Mouse (Mus musculus) mouse trophoblast stem cell (cell line): Measurements from ENCODE around the gene Cox18.
"Not testable (repeated sequence)": the region's sequence is repeated elsewhere in the genome, so short reads cannot be mapped to it uniquely, and the experiment has no call there.

Experiments
- in situ Hi-C, 2 experiments: fragments of 300-500 bp; cut with MseI, MboI; formaldehyde crosslinking; loops; 2 replicates in 1 of 2; 3 replicates in 1 of 2; pipeline ENCODE4 v1.15.1; 2025

Cox18 gene

DNA sequence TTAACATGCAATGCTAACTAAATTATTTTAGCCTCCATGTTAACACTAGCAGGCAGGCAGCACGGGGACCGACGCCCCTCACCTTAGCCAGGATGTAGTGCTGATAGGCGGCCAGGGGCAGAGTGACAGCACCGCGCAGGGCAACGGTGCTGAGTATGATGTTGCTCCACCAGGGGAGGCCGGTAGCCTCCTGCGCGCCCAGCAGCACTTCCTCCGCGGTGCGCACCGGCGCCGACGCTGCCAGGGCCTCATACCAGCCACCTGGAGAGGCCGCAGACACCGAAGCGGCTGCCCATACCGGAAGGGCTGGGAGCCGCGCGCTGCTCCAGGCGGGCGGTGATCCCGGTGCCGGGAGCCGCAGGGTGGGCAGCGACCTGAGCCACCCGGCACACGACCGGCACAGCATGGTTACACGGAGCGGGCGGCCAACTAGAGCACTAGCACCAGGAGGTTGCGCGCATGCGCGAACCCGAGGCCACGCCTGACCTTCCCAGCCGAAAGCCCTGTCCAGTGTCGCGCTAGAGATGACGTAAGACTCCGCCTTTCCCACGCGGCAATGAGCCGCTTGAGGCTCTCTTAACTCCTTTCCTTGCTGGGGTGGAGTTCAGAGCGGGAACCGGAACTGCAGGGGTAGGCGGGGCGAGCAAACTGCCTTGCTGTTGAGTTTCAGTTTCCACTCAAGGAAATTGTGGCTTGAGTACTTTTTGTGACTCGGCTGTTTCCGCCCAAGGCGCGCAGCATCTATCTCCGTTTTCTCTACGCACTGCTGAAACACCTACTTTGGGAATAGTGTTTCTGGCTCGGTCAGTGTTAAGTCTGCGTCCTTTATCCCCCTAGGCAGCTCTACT, at the start of gene Cox18:
Cox18 (minus strand) TSS at position 468 of the 848 bp plus-strand sequence.
- in situ Hi-C loops: no loop called here

DNA sequence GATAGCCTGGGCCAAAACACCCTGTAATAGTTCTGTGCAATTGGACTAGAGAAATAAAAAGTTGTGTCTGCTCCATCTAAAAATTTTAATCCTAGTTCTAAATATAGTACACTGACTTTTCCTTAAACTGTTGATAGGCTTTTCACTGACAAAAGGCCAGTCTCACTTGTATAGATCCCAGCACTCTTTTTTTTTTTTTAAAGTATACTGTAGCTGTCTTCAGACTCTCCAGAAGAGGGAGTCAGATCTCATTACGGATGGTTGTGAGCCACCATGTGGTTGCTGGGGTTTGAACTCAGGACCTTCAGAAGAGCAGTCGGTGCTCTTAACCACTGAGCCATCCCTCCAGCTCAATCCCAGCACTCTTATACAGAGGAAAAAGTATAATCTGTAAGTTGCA, 38.4 kb upstream of the Cox18 start:
- in situ Hi-C loops: not testable (repeated sequence)

DNA sequence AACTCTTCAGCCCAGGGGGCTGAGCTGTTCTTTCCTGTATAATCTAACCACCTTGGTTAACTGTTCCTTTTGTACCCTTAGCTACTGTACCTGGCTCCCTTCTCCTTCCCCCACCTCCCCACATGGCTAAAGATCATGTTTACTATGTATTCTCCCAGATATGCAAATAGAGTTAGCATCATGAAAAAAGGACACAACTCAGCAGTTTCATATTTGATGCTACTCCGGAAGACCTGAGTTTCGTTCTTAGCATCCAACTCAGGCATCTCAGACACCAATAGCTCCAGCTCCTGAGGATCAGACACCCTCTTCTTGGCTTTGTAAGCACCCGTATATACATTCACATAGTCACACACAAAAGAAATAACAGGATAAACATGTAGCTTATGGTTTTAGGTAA, 33.2 kb upstream of the Cox18 start:
- in situ Hi-C loops: no loop called here

DNA sequence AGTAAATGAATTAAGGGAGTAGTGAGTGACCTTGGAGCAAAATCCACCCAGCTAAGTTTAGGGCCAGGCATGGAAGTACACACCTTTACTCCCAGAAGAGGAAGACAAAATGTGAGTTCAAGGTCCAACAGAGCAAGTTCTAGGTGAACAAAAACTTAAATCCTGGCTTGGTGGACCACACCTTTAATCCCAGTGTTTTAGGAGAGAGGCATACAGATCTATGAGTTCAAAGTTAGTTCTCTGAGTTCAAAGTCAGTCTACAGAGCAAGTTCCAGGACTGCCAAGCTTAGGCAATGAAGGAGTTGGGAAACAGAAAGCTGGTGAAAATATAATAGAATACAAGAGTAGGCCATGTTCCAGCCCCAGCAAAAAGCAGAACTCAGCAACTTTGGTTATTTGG, 23.7 kb upstream of the Cox18 start:
- in situ Hi-C loops: no loop called here

DNA sequence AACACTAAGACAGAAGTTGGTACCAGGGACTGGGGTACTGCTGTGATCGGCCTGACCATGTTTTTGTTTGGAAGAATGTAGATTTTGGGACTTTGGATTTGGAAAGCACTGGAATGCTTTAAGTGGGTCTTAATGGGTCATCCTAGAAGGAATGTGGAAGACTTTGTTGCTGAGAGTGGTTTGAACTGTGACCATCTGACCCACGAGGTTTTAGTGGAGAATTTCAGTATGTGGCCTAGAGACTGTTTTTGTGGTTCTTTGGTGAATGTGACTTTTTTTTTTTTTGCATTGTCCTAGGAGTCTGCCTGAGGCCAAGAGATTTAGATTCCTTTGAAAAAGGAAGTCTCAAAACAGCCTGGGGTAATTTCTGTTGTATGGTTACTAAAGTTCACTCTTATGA, 23.2 kb upstream of the Cox18 start:
- in situ Hi-C loops: no loop called here

DNA sequence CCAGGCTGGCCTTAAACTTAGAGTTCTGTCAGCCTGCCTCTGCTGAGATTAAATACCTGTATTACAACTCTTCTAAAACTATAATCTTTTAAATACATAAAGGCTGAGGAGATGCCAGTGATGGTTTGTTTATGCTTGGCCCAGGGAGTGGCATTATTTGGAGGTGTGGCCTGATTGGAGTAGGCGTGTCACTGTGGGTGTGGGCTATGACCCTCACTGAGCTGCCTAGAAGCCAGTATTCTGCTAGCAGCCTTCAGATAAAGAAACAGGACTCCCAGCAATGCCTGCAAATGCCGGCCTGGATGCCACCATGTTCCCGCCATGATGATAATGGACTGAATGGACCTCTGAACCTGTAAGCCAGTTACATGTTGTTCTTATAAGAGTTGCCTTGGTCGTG, 22.8 kb upstream of the Cox18 start:
- in situ Hi-C loops: no loop called here

DNA sequence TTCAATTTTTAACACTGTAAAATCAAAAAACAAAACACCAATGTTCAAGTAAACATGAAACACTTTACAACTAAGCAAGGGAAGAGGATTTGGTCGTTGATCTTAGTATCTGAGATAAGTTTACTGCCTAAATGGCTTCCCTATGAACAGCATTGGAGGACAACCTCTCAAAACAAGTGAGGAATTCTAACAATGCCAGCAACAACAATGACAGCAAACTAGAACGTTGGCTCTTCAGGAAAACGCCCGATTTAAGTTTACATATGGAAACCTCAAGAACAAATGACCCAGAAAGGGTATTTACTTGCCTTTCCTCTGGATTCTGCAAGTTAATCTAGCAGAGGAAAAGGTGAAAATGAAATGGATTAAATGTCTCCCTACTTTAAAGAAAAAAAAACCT, 21.6 kb upstream of the Cox18 start:
- in situ Hi-C loops: no loop called here

DNA sequence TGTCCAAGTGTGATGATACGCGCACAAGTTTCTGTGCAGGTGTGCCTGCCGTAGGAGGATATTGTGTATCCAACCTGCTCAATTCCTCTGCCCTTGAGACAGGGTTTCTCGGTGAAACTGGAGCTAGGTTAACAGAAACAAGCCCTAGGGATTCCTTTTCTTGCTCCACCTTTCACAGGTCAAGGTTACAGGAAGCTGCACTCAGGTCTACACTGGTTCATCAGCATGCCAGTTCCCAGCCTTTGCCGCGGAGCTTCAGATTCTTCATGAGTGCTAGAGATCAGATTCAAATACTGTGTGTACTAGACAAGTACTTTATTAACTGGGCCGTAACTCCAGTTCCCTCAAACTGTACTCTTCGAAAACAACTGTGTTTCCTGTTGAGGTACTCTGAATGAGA, 11.4 kb upstream of the Cox18 start:
- in situ Hi-C loops: no loop called here

DNA sequence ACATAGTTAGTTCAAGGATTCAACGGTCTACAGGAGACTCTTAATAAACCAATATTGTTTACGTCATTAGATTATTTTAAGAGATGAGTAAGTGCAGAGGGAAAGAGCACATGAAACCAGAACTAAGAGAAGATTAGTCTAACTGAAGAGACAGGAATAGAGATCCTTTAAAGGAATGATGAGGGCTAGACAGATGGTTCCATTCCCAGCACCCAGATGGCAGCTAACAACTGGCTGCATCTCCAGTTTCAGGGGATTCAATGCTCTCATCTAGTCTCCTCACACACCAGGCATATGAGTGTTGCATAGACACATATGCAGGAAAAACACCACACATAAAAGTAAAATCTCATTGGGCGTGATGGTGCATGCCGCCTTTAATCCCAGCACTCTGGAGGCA, 9.5 kb upstream of the Cox18 start:
- in situ Hi-C loops: no loop called here

DNA sequence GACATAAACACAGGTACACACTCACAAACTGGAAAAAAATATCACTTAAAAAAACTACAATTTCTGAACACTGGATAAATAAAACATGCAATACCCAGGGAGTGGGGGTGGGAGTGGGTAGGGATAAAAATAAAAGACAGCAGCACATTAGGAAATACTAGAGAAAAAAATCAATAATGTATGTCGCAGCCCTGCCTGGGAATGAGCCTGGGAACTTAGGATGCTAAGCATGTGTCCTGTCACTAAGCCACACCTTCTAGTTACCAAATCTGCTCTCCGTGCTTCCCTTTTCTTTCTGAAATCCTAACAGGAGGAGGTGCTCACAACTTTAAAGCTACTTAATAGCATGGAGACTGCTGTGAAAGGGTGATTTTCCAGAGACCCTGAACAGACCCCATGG, 6.0 kb upstream of the Cox18 start:
- in situ Hi-C loops: no loop called here

DNA sequence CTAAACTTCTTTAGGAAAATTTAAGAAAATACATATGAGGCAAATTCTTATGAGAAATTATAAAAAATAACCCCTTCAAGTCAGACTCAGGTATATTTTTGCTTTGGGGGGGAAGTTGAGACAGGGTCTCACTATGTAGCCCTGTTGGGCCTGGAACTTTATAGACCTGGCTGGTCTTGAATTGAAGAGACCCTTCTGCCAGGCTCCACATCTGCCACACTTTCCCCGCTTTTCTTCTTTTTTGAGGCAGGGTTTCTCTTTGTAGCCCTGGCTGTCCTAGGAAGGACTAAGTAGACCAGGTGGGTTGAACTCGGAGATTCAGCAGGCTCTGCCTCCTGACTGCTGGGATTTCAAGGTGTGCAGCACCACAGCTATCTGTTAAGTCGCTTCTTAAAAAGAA, 2.9 kb upstream of the Cox18 start:
- in situ Hi-C loops: no loop called here

DNA sequence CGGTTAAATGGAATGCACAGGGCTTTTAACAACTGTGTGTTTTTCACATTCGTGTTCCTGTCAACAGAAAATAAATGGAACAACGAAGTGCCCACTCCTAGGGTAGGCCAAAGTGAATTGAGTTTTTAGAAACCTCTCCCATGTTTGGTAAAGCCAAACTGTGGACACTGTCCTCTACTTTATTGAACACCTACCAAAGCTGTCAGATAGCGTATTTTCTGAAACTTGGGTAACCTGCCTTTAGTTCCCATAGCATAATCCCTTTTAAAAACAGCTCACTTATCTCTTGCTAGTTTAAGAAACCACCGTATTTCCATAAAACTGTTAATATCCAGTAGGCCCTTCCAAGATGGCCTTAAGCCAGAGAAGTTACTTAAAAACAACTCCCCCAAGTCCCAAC, 929 bp upstream of the Cox18 start:
- in situ Hi-C loops: no loop called here

DNA sequence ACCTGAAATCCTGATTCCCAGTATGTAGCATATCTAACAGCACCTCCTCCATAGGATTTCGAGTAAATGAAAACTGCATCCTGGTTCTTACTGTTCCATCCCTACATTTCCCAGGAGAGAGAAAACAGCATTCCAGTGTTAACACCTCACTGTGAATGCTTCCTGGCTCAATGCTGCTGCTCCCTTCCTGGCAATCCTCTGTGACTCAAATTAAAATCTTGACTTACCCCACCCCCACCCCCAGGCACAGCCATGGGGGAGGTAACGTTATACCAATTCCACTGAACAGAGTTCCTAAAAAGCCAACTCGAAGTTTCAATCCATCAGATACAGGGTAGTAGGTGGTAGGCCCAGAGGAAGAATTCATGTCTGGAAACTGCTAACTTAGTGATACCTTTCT, 864 bp downstream of the Cox18 start:
- in situ Hi-C loops: no loop called here

DNA sequence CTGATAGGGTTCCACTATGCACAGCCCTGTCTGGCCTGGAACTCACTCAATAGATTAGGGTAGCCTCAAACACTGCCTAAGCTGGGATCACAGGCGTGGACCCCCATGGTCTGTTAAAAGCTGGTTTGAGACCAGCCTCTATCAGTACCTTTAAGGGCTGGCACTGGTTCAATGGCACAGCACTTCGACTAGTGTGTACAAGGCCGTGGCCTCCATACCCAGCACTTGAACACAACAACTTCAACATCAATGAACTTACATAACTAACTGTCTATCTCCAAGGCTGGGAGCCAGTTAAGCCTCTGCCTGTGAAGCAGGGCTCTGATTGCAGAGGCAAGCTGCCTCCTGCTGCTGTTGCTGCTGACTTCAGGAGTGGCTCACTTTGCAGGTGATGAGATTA, 6.0 kb downstream of the Cox18 start:
- in situ Hi-C loops: no loop called here

DNA sequence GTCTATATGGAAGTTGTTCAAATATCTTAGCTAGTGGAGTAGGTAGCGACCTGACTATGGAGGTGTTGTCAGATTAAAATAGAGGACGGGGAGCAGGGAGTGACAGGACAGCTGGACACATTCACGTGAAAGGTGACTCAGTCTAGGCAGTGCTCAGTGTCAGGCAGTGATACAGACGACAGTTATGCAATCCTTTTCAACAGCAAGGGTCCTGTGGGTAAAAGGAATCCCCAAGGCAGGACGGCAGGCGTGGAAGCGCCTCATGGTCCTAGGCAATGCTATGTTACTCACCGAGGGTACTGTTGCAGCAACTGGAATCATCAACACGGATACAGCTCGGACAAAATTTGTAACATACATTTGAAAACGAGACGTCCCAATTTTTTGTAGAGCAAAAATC, 6.6 kb downstream of the Cox18 start:
- in situ Hi-C loops: no loop called here

DNA sequence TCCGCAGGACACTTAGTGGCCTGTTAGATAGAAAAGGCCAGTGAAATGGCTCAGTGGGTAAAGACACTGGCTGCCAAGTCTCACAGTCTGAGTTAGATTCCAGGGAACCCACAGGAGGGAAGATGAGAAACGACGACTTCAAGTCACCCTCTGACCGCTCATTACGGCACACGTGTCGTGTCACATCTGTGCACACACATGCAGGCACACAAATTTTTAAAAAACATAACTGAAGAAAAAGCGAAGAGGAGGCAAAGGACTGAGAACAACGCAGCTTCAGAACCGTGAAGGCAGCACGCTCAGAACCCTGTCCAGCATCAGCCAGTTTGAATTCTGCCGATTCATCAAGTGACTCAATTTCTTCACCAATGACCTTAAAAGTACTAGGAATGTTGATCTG, 10.4 kb downstream of the Cox18 start:
- in situ Hi-C loops: no loop called here

DNA sequence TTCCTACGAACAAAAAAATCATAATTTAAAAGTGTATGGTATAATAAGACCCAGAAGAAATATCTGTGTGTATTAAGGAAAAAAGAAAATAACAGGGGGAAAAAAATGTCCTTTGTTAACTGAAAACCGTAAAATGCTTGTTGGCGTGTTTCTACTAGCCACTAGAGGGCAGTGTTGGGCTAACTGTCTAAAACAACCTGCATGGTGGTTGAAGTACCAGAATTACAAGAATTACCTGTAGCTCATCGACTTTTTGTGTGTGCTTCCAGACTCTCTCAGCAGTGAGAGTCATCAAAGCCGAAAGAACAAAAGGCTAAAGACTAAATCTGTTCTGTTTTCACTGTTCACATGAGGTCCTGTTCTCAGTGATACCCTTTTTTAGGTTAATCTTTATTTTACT, 20.6 kb downstream of the Cox18 start:
- in situ Hi-C loops: loop anchor here in 1 of 2 experiments (10.0 kb wide), 1 partner anchor 302 kb away; no protein-coding TSS in a partner anchor

DNA sequence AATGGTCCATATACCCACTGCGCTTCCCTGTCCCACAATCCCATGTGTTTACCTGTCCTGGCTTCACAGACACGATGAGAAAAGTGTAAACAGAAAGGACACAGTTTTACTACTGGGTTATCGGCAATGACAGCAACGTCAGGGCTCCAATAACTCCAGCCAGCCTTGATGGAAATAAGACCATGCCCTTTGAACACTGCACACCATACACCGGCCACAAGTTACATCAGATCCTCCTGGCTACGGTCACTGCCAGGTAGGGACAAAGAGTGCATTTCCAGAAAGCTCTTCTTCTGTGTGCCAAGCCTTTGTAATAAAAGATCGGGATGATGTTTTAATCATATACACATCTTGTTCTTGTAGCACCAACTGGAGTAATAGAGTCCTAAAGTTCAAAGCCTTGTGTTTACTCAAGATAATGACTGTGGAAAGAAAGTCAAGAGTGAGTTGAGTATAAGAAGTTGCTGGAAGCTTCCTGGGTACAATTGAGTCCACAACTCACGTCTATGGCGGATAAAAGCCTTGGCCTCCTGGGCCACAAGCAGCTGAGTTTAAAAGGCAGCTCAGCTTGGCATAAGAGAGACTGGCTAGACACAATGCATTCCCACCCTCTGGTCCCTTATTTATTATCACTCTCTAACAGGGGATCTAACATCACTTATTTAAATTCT, 21.2 kb downstream of the Cox18 start:
- in situ Hi-C loops: loop anchor here in 1 of 2 experiments (10.0 kb wide), 1 partner anchor 302 kb away; no protein-coding TSS in a partner anchor

DNA sequence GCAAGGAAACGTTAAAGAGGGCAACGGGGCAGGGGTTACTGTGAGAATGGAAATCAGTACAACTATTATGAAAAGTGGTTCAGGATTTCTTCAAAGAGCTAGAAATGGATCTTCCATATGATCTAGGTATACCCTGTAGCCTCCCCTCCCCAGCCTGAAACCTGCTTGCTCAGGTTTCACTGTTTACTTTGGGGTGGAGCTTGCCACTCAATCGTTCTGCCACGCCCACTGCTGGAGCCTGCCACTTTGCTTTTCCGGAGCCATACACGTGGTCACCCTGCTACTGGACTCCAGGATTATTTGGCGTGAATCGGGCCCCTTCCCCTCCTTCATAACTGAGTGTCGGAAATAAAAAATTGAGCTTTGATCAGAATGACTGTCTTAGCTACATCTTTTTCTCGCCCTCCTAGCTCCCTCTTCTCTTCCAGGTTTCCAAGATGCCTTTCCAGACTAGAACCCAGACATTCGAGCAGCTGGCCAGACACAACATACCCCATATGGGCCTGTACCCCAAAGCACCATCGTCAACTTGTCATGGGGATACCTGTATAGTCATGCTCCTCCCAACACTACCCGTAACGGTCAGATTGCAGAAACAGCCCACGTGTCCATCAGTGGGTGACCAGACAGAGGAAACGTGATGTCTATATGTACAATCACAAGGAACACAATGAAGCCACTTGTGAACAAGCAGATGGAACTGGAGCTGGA, 23.7 kb downstream of the Cox18 start:
- in situ Hi-C loops: loop anchor here (10.0 to 25.0 kb wide), 4 partner anchors 215 to 488 kb away; no protein-coding TSS in a partner anchor

DNA sequence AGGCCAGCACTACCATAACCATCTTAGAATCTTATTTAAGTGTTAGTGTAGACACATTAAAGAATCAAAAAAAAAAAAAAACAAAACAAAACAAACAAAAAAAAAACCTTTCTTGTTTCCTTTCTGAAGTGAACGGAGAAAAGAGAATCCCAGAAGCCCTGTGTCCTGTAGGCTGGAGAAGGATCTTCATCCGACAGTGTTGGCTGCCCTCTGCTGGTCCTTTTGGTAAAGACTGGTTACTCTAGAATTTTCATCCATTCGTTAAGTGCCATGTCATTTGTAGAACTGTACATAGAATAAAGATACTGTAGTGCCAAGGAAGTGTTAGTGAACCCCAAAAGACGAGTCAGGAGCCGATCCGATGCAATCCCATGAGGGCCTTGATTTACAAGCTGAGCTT, 29.0 kb downstream of the Cox18 start:
- in situ Hi-C loops: loop anchor here (10.0 to 25.0 kb wide), 3 partner anchors 210 to 483 kb away; no protein-coding TSS in a partner anchor

DNA sequence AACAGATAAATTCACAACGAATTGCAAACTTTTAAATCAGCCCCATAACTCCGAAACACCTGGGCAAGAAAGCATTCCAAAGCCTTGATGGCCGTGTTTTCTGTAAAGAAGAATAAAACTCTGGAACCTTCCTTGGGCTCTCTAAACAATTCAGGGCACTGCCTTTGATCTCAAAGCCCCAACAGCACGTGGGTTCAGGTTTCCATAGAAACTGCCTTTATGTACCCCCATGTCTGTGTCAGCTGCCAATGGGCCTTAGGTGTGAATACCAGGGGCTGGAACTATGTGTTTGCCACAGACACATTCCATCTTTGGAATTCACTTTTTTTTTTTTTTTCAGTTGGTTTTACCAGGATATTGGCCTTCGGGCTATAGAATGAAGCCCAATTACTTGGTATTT, 41.0 kb downstream of the Cox18 start:
- in situ Hi-C loops: loop anchor here (25.0 kb wide), 2 partner anchors 345 to 470 kb away; no protein-coding TSS in a partner anchor

DNA sequence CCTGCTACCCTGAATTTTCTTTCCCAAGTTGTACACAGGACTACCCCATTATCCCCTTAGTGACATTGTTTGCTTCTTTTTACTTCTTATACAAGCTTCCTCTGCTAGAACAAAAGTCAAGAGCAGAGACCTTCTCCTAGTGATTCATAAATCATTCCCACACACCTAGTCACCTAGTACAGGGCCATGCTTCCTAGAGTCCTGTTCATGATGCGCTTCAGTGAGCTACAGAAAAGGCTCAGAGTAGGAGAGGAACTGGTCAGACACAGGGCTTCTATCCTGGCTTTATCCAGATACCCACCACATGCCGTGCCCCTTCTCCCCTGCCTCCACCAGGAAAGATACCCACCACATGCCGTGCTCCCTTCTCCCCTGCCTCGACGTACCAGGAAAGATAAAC, 44.7 kb downstream of the Cox18 start:
- in situ Hi-C loops: loop anchor here (25.0 kb wide), 2 partner anchors 342 to 467 kb away; no protein-coding TSS in a partner anchor
